Mouse (Mus musculus): ENCODE data around the gene Unc79.

Gene Unc79

GRCm38 (mm10) chr12:103123861-103124260 is 175.2 kb downstream of the Unc79 start:
- peak; percentile 18 for DNase-seq (ENCODE audit: low read depth, low spot score)

DNA sequence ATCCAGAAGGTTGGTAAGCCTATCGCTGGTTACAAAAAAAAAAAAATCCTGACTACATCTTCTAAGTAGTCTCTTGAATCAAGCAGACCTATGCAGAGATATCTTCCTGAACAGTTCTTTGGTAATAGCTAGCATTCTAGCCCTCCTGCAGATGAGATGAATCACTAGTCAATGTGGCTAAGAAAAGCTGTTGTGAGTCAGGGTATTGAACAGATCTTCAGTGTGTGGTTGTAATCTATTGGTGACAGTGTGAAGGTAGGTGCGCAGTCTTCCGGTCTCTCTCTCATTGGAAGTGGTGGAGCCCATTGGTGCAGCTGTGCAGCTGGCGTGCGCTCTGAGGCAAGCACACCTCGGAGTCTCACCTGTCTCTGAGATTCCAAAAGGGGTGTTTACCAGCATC is 180.3 kb downstream of the Unc79 start:
- no peak for DNase-seq (ENCODE audit: low read depth, low spot score)

- DNase-seq (ENCODE audit: low read depth, low spot score), result no peak
Observed at GRCm38 (mm10) chr12:103129395-103130248, 181.0 kb downstream of the Unc79 start.

DNA sequence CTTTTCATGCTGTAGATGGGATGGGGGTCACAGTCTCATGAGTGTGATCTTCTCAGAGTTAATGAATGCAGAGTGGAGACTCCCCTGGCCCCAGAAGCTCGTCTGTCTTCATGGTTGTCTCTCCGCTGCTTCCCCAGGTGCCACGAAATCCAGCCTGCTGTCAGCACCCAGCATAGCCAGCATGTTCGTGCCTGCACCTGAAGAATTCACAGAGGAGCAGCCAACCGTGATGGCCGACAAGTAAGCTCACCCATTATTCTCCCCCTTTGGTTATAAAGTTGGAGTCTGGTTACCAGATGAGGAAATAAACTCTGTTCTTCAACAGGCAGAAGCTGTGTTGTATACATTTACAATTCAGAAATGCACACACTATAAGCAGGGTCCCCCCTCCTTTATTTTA is 182.8 kb downstream of the Unc79 start:
- no peak for DNase-seq (ENCODE audit: low read depth, low spot score)

DNA sequence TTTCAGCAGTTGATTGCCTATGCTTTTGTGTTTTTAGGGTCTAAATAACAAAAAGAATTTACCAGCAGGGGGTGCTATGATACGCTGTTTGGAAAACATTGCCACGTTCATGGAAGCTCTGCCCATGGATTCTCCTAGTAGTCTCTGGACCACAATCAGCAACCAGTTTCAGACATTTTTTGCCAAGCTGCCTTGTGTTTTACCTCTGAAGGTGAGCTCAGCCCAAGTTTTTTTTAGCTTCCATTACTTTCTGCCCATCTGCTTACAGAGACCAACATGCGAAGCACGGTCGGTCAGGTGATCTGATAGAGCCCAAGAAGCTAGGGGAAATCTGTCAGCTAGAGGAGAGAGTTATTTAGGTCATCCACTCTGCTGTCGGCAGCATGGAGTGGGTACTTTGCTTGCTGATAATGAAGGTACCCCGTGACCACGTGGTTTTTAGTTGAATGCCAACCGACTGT is 193.9 kb downstream of the Unc79 start:
- peak; percentile 56 for DNase-seq (ENCODE audit: low read depth, low spot score)

DNA sequence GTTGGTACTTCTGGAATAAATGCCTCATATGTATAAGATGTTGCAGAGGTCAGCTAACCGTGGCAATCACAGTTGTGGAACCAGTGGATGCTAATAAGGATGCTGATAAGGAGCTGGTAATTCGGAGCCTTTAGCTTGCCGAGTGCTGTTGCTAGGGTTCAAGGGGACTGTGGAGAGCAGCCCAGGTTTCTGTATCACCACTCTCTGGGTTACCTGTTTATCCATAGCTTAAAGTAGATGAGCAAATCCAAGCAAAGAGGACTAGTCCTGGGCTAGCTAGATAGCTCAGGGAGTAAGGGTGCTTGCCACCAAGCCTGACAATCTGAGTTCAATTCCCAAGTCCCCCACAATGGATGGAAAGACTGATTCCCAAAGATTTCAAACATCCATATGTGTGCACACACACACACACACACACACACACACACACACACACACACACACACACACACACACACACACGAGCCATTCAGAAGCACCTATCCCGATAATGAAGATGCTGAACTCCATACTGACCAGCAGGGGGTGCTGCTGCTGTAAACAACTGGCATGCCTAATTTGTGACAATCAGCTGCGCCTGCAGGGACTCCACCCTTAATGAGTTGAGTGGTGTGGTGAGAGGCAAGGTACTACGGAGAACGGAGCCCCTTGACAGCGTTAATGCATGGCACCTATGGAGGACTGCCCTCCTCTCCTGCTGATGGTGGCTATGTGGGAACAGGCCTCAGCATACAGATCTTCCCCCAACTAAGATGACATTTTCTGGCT is 195.3 kb downstream of the Unc79 start:
- peak; percentile 81 for DNase-seq (ENCODE audit: low read depth, low spot score)

GRCm38 (mm10) chr12:103150247-103150646 is 201.6 kb downstream of the Unc79 start:
- no peak for DNase-seq (ENCODE audit: low read depth, low spot score)

- DNase-seq (ENCODE audit: low read depth, low spot score), result peak; percentile 18
Observed at GRCm38 (mm10) chr12:103154927-103155326, 206.3 kb downstream of the Unc79 start.

GRCm38 (mm10) chr12:103155406-103155805 is 206.7 kb downstream of the Unc79 start:
- DNase-seq (ENCODE audit: low read depth, low spot score), result no peak

DNA sequence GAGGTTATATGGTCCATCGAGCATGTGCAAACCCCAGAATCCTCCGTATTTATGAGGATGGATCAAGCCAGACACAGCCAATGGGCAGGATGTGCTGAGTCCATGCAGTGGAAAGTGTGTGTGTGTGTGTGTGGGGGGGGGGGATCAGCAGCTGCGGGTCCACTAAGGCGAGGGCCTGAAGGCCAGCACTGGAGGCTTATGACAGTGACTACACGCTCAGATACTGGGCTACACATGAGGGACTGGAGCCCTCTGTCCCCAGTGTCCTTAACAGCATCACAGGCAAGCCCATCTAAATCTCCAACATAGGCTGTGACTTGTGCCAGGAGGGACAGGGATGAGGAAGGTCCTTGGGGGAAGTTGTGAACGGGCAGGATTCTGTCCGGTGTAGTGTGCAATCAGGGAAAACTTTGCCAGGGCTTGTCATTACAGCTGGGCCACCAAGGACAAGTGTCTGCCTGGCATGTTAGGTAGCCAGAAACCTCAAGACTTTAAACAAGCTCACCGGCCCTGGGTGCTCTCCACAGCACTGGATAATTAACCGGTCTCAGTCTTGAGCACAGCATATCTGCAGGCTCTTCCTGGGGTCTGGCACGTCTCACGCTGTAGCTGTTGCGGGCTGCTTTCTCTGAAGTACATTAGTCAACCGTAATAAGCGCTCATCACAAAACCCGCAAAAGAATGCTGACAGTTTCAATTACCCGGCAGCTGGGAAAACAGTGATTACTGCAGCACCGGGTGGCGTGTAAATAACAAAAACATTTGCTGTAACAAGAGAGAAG is 208.7 kb downstream of the Unc79 start:
- DNase-seq (ENCODE audit: low read depth, low spot score), result no peak

- no peak for DNase-seq (ENCODE audit: low read depth, low spot score)
Observed at GRCm38 (mm10) chr12:103159016-103159415, 210.4 kb downstream of the Unc79 start.

- no peak for DNase-seq (ENCODE audit: low read depth, low spot score)
Observed at GRCm38 (mm10) chr12:103160721-103161120, 212.1 kb downstream of the Unc79 start.

GRCm38 (mm10) chr12:103163596-103163995 is 214.9 kb downstream of the Unc79 start:
- DNase-seq (ENCODE audit: low read depth, low spot score), result no peak

DNA sequence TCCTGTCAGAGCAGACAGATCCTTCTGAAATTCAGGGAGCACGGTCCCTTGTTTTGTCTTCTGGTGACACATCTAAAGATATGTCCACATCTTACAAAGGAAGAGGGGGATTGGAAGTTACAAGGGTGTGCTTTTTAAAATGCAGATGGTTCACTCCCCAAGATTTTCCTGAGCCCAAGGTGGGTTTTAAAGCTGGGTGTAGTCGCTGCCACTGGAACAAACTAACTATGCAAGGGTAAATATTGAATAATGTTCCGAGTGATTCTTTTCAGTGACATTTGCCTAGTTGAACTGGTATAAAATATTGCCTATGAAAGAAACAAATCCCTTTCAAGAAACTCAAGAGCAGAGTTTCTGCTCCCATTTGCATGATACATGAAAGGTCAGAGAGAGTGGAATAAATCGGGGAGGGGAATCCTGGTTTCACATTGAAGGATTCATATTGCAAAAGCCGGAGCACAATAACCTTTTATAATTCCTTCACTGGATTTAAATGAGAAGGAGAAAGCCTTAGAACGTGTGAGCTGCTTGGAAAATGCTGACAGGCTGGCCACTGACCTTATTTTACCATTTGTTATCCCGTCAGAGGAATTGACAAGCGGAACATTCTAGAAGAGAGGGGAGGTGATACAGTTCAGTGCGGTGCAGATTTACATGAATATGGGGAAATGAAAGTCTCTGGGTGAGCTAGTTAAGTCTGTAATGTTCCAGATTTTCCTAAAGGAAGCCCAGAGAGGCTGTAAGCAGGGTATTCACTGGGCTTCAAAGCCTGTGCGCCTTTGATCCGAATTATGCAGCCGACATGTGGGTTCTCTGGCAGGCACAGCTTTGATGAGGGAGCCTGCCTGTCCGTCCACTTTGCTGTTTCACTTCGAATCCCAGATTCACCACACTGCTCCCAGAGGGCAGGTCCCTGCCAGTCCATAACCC is 215.7 kb downstream of the Unc79 start:
- DNase-seq (ENCODE audit: low read depth, low spot score), result no peak

DNA sequence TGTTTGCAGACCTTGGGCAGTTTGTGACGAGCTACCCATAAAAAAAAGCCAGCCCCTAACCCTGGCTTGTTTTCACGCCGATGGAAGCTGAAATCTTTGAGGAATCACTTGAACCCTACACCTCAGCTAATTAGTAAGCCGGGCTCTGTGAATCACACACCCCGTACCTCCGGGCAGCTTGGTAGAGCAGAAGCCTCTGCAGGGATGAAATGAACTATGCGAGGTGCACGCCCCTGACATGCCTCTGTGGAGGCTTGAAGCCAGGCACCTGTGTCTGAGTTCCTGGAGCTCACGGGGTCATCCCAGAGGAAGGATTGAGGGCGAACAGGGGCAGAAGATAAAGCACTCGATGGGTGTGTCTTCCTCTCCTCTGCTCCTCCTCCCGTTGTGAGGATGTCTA is 220.2 kb downstream of the Unc79 start:
- no peak for DNase-seq (ENCODE audit: low read depth, low spot score)

DNA sequence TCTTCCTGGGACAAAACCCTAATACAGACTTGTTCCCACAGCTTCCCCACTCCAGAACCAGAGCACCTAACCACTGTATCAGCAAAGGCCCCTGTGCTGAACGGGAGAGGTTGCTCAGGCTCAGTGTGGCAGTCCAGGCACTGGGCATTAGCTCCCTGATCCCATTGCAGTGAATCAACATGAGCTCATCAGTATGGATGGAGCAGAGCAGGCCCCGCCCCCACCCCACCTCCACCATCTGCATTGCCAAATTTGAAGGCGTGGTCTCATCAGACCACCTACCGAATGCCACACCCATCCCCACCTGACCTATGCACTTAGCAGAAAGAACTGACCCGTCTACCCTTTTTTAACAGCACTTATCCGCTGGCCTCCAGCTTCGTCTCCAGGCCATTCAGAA is 234.4 kb downstream of the Unc79 start:
- DNase-seq (ENCODE audit: low read depth, low spot score), result peak; percentile 47

DNA sequence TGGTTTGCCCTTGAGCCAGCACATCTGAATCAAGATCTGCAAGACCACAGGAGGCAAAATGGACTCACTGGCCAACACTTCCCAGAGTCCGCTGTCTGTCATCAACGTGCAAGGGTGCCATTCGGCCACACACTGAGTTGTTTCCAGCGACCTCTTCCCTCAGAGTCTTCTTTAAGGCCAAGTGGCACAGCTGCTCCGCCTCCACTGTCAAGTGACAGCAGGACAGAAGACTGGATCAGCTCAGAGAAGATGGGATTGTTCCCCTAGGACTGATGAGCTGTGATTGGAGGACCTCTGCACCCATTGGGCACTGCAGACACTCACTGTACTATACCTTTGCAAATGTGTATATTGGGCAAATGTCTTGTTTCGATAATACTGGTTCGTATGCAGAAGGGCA is 238.4 kb downstream of the Unc79 start:
- no peak for DNase-seq (ENCODE audit: low read depth, low spot score)

GRCm38 (mm10) chr12:103188223-103188622 is 239.6 kb downstream of the Unc79 start:
- DNase-seq (ENCODE audit: low read depth, low spot score), result no peak

DNA sequence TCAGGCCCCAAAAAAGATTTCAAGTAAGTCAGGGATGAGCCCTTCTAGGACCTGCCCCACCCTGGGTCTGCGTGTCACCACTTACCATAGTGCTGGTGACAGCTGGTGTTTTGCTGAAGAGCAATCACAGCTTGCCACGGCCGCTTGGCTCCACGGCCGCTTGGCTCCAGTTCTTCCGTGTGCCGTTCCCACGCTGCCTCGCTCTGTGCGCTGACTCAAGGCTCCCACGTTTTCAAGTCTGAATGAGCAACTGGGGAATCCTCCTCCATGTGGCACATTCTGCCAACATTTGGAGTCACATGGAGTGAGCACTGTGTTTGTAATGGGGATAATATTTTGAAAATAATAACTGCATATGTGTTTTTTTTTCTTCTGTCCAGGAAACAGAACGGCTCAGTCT is 241.1 kb downstream of the Unc79 start:
- DNase-seq (ENCODE audit: low read depth, low spot score), result no peak

DNA sequence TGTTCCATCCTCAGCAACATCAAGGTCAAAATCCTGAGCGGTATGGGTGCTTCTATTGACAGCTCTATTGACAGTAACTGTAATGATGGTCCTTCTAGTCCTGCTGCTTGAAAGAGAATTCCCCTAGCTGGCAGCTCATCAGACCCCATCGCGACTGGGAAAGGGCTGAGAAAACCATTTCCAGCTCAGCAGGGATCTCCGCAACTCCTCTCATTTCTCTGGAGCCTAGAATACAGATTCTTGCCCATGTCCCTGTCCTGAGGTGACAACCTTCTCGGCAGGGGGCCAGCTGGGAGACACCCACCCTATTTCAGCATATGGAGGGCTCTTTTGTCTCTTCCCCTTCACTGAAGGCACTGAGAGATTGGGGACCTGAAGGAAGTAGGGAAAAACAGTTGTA is 244.3 kb downstream of the Unc79 start:
- no peak for DNase-seq (ENCODE audit: low read depth, low spot score)
